ENCODE assay signal across 11 mouse cellular contexts in genomic region chr8:120556198-120556892, GRCm38 (mm10). TPM values are rescaled to one million over a fixed set of nuclear protein-coding genes. Genes with fewer than 3 reads are reported as not detected.
A peak's percentile ranks its signal among the peaks of the same experiment; 100 is the strongest.
DNase-seq lines count a peak whose midpoint lies in the region; ATAC-seq lines count a peak whose summit lies in the region.
"Had no signal": no experiment of that assay in that cellular context is flagged by ENCODE, and none has a peak within 500 bp of the region (broad histone marks: within the 10 kb centered on the region; RNA-seq: fewer than 3 reads in every experiment).

No protein-coding gene starts in this region.

- 35% methylated on average over 20 of the region's 20 CpGs for WGBS in heart, embryonic 10.5 days
- 43% methylated on average over 20 of the region's 20 CpGs for WGBS in embryonic facial prominence, embryonic 11.5 days
- 70% methylated on average over 20 of the region's 20 CpGs for WGBS in midbrain, embryonic 11.5 days

- intact Hi-C loops in heart, postnatal 10 days (cut with DNase I) = no loop called here

- H3K9me3 ChIP-seq in heart, embryonic 10.5 days = no peaks in the 10 kb centered on the region
- no peaks in the 10 kb centered on the region for H3K9me3 ChIP-seq in embryonic facial prominence, embryonic 11.5 days (replicated peaks; ENCODE audit: control insufficient read depth, low read length)
- H3K9me3 ChIP-seq in midbrain, embryonic 11.5 days (ENCODE audit: control insufficient read depth, low read length) = no peaks in the 10 kb centered on the region

- no peak for ATAC-seq in embryonic facial prominence, embryonic 11.5 days (replicated peaks; ENCODE audit: insufficient number of reproducible peaks, low FRiP score, low TSS enrichment, low read depth)
- no peak for ATAC-seq in midbrain, embryonic 11.5 days (ENCODE audit: low FRiP score)

- H3K27me3 ChIP-seq in heart, embryonic 10.5 days (ENCODE audit: insufficient read depth, poor library complexity, severe bottlenecking) = no peaks in the 10 kb centered on the region
- H3K27me3 ChIP-seq in embryonic facial prominence, embryonic 11.5 days (ENCODE audit: control insufficient read depth, insufficient read depth, low read length) = no peaks in the 10 kb centered on the region
- H3K27me3 ChIP-seq in midbrain, embryonic 11.5 days (ENCODE audit: control insufficient read depth, insufficient read depth, low read length) = no peaks in the 10 kb centered on the region

- H3K4me3 ChIP-seq in heart, embryonic 10.5 days = peak overlapping the region; percentile 42
- no peak overlapping the region for H3K4me3 ChIP-seq in embryonic facial prominence, embryonic 11.5 days (ENCODE audit: low read depth, low read length)
- H3K4me3 ChIP-seq in midbrain, embryonic 11.5 days (ENCODE audit: low read depth, low read length) = no peak overlapping the region
- H3K4me3 ChIP-seq: erythroblast, embryonic 14.5 days had no signal

- peak overlapping the region; percentile 86 for H3K27ac ChIP-seq in heart, embryonic 10.5 days
- peak overlapping the region; percentile 59; the same call in 1 of the 2 replicates for H3K27ac ChIP-seq in embryonic facial prominence, embryonic 11.5 days (replicated peaks; ENCODE audit: low read depth, low read length)
- H3K27ac ChIP-seq in midbrain, embryonic 11.5 days (ENCODE audit: low read depth, low read length) = peak overlapping the region; percentile 30
- H3K27ac ChIP-seq: kidney, postnatal 0 days had no signal

- peaks cover 100% of the 10 kb centered on the region for H3K4me1 ChIP-seq in heart, embryonic 10.5 days
- H3K4me1 ChIP-seq in embryonic facial prominence, embryonic 11.5 days (ENCODE audit: control insufficient read depth, insufficient read depth, low read length) = peaks cover 42% of the 10 kb centered on the region
- peaks cover 77% of the 10 kb centered on the region for H3K4me1 ChIP-seq in midbrain, embryonic 11.5 days (ENCODE audit: control insufficient read depth, insufficient read depth, low read length)

- no peak for DNase-seq in heart, embryonic 10.5 days (ENCODE audit: low spot score)
- DNase-seq in heart, adult 9 months (ENCODE audit: low spot score in 2 of 2) = no peak
- DNase-seq in embryonic facial prominence, embryonic 11.5 days (ENCODE audit: low spot score) = peak; percentile 50
- DNase-seq in heart, postnatal 10 days = peak; percentile 48 to 66
- no peak for DNase-seq in midbrain, embryonic 11.5 days (ENCODE audit: low spot score, missing footprints)
- DNase-seq in thymus, adult 18-20 months = no peak
- no peak for DNase-seq in urinary bladder, postnatal 25 days (ENCODE audit: low spot score)
- no peak for DNase-seq in lung, postnatal 4 days
- DNase-seq: right cerebral cortex, adult 18-20 months had no signal

- H3K9ac ChIP-seq in embryonic facial prominence, embryonic 11.5 days (replicated peaks; ENCODE audit: low read length) = peak overlapping the region; percentile 37; the same call in 1 of the 2 replicates
- peak overlapping the region; percentile 46 for H3K9ac ChIP-seq in midbrain, embryonic 11.5 days (ENCODE audit: low read length)

- peak overlapping the region; percentile 13; the same call in 1 of the 2 replicates for H3K4me2 ChIP-seq in embryonic facial prominence, embryonic 11.5 days (ENCODE audit: low read depth, low read length)
- no peak overlapping the region; the same call in 1 of the 2 replicates for H3K4me2 ChIP-seq in midbrain, embryonic 11.5 days

- H3K36me3 ChIP-seq in heart, embryonic 10.5 days = peaks cover 36% of the 10 kb centered on the region
- H3K36me3 ChIP-seq in embryonic facial prominence, embryonic 11.5 days (replicated peaks; ENCODE audit: control insufficient read depth, insufficient read depth, low read depth, low read length) = no peaks in the 10 kb centered on the region
- peaks cover 3% of the 10 kb centered on the region for H3K36me3 ChIP-seq in midbrain, embryonic 11.5 days (ENCODE audit: control insufficient read depth, insufficient read depth, low read length)

RNA-seq across cellular contexts. Expression of gene Gins2, which starts 32.8 kb away (rescaled TPM):
- polyA plus RNA-seq in heart, embryonic 10.5 days (2016; fragmentation: Nextera tagmentation; extraction: Ambion mirVana) = 106 and 125 TPM in 2 replicates
- 127 and 132 TPM in 2 replicates for polyA plus RNA-seq in embryonic facial prominence, embryonic 11.5 days (2014; fragmentation: Nextera tagmentation; extraction: Ambion mirVana)
- 10 to 100 TPM; 14.6 to 15.2 TPM for total RNA-seq in heart, postnatal 10 days (2021)
- polyA plus RNA-seq in midbrain, embryonic 11.5 days (2014; fragmentation: Nextera tagmentation; extraction: Ambion mirVana) = 113 and 120 TPM in 2 replicates

Comparison
In these comparisons a context has a peak if more than half of its experiments do, and no peak if none do; other contexts are left out.
1. DNase-seq: peak in embryonic facial prominence, embryonic 11.5 days (single experiment) and heart, postnatal 10 days (2 of 2); none in heart, embryonic 10.5 days (single experiment), heart, adult 9 months (0 of 2), midbrain, embryonic 11.5 days (single experiment), thymus, adult 18-20 months (0 of 2), urinary bladder, postnatal 25 days (single experiment) and lung, postnatal 4 days (0 of 2).
2. H3K27ac ChIP-seq: peak in every context shown above with its lines; median percentile 86 in heart, embryonic 10.5 days; 59 in embryonic facial prominence, embryonic 11.5 days; 30 in midbrain, embryonic 11.5 days.